In genomic region chr12:80811646-80812509, GRCm38 (mm10) we compare ENCODE assay signal across 10 mouse cellular contexts. TPM values are rescaled to one million over a fixed set of nuclear protein-coding genes. Genes with fewer than 3 reads are reported as not detected.
DNase-seq lines count a peak whose midpoint lies in the region; ATAC-seq and TF ChIP-seq lines count a peak whose summit lies in the region.
"Had no signal": no experiment of that assay in that cellular context is flagged by ENCODE, and none has a peak within 500 bp of the region (broad histone marks: within the 10 kb centered on the region; RNA-seq: fewer than 3 reads in every experiment).

No protein-coding gene starts in this region.

- H3K4me2 ChIP-seq in liver, postnatal 0 days (ENCODE audit: low read depth, low read length) = peak overlapping the region; percentile 36
- H3K4me2 ChIP-seq: limb, embryonic 13.5 days had no signal

- H3K4me1 ChIP-seq in heart, embryonic 10.5 days = peaks cover 73% of the 10 kb centered on the region
- peaks cover 91% of the 10 kb centered on the region for H3K4me1 ChIP-seq in G1E (ENCODE audit: insufficient read depth, low read depth, low read length)
- H3K4me1 ChIP-seq in embryonic fibroblast, embryonic 13.5 days (ENCODE audit: control insufficient read depth, insufficient read depth, low read length) = peaks cover 31% of the 10 kb centered on the region
- peaks cover 77% of the 10 kb centered on the region for H3K4me1 ChIP-seq in liver, postnatal 0 days (ENCODE audit: insufficient read depth)

- no peak for TF ChIP-seq POLR2A in embryonic fibroblast, embryonic 13.5 days (IDR thresholded peaks at IDR 0.05; ENCODE audit: low read depth, low read length)

- H3K9me3 ChIP-seq in heart, embryonic 10.5 days = no peaks in the 10 kb centered on the region
- H3K9me3 ChIP-seq in G1E (replicated peaks) = no peaks in the 10 kb centered on the region
- no peaks in the 10 kb centered on the region for H3K9me3 ChIP-seq in liver, postnatal 0 days (ENCODE audit: low read length)
- H3K9me3 ChIP-seq: limb, embryonic 13.5 days had no signal

- H3K4me3 ChIP-seq in heart, embryonic 10.5 days = no peak overlapping the region
- H3K4me3 ChIP-seq in G1E (ENCODE audit: low read depth, low read length) = peak overlapping the region; percentile 20; the same call in 1 of the 2 replicates
- H3K4me3 ChIP-seq in embryonic fibroblast, embryonic 13.5 days (ENCODE audit: insufficient read depth, low read length) = no peak overlapping the region
- no peak overlapping the region for H3K4me3 ChIP-seq in liver, postnatal 0 days (ENCODE audit: low read depth, low read length)
- H3K4me3 ChIP-seq: limb, embryonic 13.5 days had no signal

- H3K9ac ChIP-seq in liver, postnatal 0 days (replicated peaks) = no peak overlapping the region
- H3K9ac ChIP-seq: limb, embryonic 13.5 days had no signal

- no peaks in the 10 kb centered on the region for H3K27me3 ChIP-seq in heart, embryonic 10.5 days (ENCODE audit: insufficient read depth, poor library complexity, severe bottlenecking)
- H3K27me3 ChIP-seq in G1E (ENCODE audit: insufficient read depth, low read length) = no peaks in the 10 kb centered on the region
- no peaks in the 10 kb centered on the region for H3K27me3 ChIP-seq in liver, postnatal 0 days (ENCODE audit: insufficient read depth, low read length)
- H3K27me3 ChIP-seq: limb, embryonic 13.5 days had no signal

- no peak for DNase-seq in heart, embryonic 10.5 days (ENCODE audit: low spot score)
- no peak for DNase-seq in heart, postnatal 4 days
- DNase-seq in G1E (ENCODE audit: low spot score) = no peak
- no peak for DNase-seq in liver, postnatal 0 days
- DNase-seq in natural killer cell, adult 2 months (ENCODE audit: low spot score in 2 of 2) = no peak
- DNase-seq in ovary, postnatal 14 days (ENCODE audit: low spot score) = no peak
- no peak for DNase-seq in kidney, postnatal 4 days
- DNase-seq: gastrocnemius, postnatal 36 days had no signal

- peak overlapping the region; percentile 2; the same call in 1 of the 2 replicates for H3K27ac ChIP-seq in heart, embryonic 10.5 days
- H3K27ac ChIP-seq in embryonic fibroblast, embryonic 13.5 days (ENCODE audit: insufficient read depth, low read length) = peak overlapping the region; percentile 91
- peak overlapping the region; percentile 69 for H3K27ac ChIP-seq in liver, postnatal 0 days (ENCODE audit: low read depth)
- H3K27ac ChIP-seq: limb, embryonic 13.5 days had no signal

- TF ChIP-seq CTCF in G1E (IDR thresholded peaks at IDR 0.05; ENCODE audit: low read depth, low read length) = no peak
- no peak for TF ChIP-seq CTCF in embryonic fibroblast, embryonic 13.5 days (IDR thresholded peaks at IDR 0.05; ENCODE audit: borderline replicate concordance, insufficient read depth, low read length)
- TF ChIP-seq CTCF in liver, postnatal 0 days (IDR thresholded peaks at IDR 0.05; ENCODE audit: low read depth) = no peak

- peak; percentile 10; the same call in 1 of the 2 replicates for ATAC-seq in G1E (ENCODE audit: extremely low read depth, insufficient number of reproducible peaks, low FRiP score, poor library complexity, severe bottlenecking)
- ATAC-seq in liver, postnatal 0 days = peak; percentile 39

- no peaks in the 10 kb centered on the region for H3K36me3 ChIP-seq in heart, embryonic 10.5 days
- peaks cover 35% of the 10 kb centered on the region for H3K36me3 ChIP-seq in G1E (replicated peaks)
- no peaks in the 10 kb centered on the region for H3K36me3 ChIP-seq in liver, postnatal 0 days (replicated peaks; ENCODE audit: insufficient read depth, low read length)
- H3K36me3 ChIP-seq: limb, embryonic 13.5 days had no signal

- peak; percentile 40; the same call in 1 of the 2 replicates for TF ChIP-seq EP300 in liver, postnatal 0 days (IDR thresholded peaks at IDR 0.05; ENCODE audit: low read depth)

- WGBS in heart, embryonic 10.5 days = 21% methylated on average over 6 of the region's 6 CpGs
- 21% methylated on average over 6 of the region's 6 CpGs for WGBS in liver, postnatal 0 days (ENCODE audit: insufficient replicate concordance)

RNA-seq across cellular contexts. Expression of gene Susd6, which starts 21.6 kb away (rescaled TPM):
- polyA plus RNA-seq in heart, embryonic 10.5 days (2016; fragmentation: Nextera tagmentation; extraction: Ambion mirVana) = 14.9 and 16.5 TPM in 2 replicates
- total RNA-seq in heart, postnatal 4 days (2021) = 10 to 100 TPM; 46.3 to 49.6 TPM
- total RNA-seq in G1E (2014; fragmentation: Nextera tagmentation) (123 and 135 TPM in 2 replicates), G1E (2017) (66.4 and 66.6 TPM in 2 replicates)
- polyA plus RNA-seq in G1E (2012) = 24.0 and 29.6 TPM in 2 replicates
- polyA plus RNA-seq in embryonic fibroblast, embryonic 13.5 days (2011; ENCODE audit: insufficient read length, low read depth, missing spikeins) = 73.7 and 75.3 TPM in 2 replicates
- polyA plus RNA-seq in liver, postnatal 0 days (2015; fragmentation: Nextera tagmentation; extraction: Ambion mirVana) = 8.6 and 10.8 TPM in 2 replicates

RNA-seq across cellular contexts. Expression of gene Ccdc177, which starts 51.4 kb away (rescaled TPM):
- 0.03 TPM in 1 of 2 replicates, not detected in the other for polyA plus RNA-seq in heart, embryonic 10.5 days (2016; fragmentation: Nextera tagmentation; extraction: Ambion mirVana)
- total RNA-seq in heart, postnatal 4 days (2021) = under 1 TPM; 0.05 to 0.10 TPM
- not detected in 2 replicates for total RNA-seq in G1E (2014; fragmentation: Nextera tagmentation)
- total RNA-seq in G1E (2017) = 0.06 and 0.11 TPM in 2 replicates
- polyA plus RNA-seq in G1E (2012) = not detected in 2 replicates
- not detected in 2 replicates for polyA plus RNA-seq in embryonic fibroblast, embryonic 13.5 days (2011; ENCODE audit: insufficient read length, low read depth, missing spikeins)
- not detected in 2 replicates for polyA plus RNA-seq in liver, postnatal 0 days (2015; fragmentation: Nextera tagmentation; extraction: Ambion mirVana)
- total RNA-seq: gastrocnemius, postnatal 36 days had no signal

Comparison
In these comparisons a context has a peak if more than half of its experiments do, and no peak if none do; other contexts are left out.
1. H3K27ac ChIP-seq: peak in every context shown above with its lines; median percentile 91 in embryonic fibroblast, embryonic 13.5 days; 69 in liver, postnatal 0 days; 2 in heart, embryonic 10.5 days.